Mouse (Mus musculus) spleen, postnatal 36 days (tissue): ENCODE data around the gene Aebp2.

ENCODE experiments used
- DNase-seq, 2 experiments: peaks; one replicate each; pipeline ENCODE4 v3.0.0; 2022; ENCODE audit warnings: low spot score in 2 of 2, mixed read lengths in 1 of 2

The Aebp2 gene

DNA sequence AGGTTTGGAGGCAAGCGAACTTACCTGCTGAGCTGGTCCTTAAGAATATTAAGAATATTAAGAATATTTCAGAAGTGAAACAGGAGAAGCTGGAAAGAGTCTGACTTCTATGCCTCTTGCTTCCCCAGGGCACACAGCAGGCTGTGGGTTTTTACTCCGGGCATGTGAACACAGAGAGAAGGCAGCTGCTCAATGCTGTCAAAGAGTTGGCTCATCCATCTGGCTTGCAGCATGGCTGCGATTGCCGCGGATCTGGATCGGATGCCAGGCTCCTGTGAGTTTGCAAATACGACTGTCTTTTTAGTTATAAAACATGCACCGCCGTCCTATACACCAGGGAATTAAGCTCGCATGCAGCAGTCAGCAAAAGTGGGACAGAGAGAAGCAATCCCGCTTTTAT lies 75.5 kb downstream of the Aebp2 start:
- DNase-seq = no peak

DNA sequence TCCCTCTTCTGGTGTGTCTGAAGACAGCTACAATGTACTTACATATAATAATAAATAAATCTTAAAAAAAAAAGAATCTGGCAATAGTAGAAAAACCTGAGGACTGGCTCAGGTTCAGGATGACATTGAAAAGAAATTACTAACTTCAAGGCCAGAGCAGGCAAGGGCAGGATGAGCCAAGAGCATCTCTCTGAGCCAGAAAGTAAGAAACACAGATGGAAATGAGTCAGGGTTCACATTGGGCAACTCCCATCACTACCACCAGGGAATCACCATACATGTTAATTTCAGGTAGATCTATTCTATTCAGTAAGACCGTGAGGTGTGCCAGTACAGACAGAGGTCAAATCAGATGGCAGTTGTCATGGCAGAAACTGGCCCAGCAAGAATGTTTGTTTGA lies 76.1 kb downstream of the Aebp2 start:
- no peak for DNase-seq

DNA sequence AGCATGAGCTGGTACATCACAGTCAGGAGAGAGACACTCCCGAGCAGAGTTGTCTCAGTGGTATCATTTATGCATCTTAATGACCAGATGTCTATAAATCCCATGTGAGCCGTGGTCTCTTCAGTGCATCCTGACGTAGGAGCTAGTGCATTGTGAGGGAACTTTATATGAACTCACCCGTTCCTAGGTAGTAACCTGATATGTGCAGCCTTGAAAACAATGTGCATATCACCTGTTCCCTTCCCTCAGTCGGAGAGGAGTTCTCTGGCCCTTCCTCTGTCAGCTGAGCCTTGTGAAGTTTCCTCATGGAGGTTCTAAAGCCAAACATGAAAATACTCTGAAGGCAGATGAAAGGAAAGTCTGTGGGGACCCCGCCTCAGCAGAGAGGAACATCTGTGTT lies 78.8 kb downstream of the Aebp2 start:
- DNase-seq = no peak

DNA sequence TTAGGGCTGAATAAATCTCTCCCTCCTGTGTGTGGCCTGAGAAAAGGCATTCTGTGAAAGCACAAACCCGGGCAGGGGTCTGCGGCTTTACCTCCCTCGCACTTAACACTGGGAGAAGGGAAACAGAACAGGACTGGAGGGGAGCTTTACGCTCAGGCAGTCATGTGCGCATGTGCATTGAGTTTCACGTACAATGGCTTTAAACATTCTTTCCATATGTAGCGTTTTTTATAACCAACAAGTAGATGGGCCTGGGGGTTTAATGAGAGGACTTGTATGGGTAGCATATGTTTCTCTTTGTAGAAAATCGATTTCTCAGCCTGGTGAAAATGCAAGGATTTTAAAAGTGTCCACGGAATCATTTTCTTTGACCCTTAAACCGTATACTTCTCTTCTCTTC lies 82.7 kb downstream of the Aebp2 start:
- no peak for DNase-seq

DNA sequence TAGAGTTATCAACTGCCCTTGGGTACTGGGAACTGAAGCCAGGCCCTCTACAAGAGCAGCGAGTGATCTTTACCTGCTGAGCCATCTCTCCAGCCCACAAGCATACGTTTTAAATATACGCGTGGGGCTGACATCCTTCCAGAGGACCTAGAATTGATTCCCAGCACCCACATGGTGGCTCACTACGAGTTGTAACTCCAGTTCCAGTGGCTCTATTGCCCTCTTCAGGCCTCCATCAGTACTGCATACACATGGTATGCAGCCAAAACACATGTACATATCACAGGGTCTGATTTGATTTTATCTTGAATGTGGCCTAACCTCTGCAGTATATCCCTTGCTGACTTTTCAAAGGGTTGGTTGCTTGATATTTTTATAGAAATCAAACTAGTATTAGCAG lies 83.6 kb downstream of the Aebp2 start:
- no peak for DNase-seq

DNA sequence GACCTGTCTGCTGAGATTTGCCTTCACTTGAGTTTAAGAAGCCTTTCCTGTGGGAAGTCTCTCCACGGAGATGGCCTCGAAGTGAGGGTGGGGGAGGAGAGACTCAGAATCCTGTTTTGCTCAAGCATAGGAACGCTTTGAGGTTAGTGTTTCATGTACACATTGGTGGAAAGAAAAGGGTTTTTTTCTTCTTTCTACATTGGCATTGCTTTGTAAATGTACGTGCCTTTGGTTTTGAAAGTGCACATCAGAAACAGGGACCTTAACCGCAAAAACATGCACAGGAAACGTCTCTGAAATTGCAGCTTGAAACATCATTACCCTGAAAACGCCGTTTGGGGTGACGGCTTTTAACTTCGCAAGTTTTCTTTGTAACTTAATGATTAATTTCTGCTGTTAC lies 85.6 kb downstream of the Aebp2 start:
- DNase-seq = peak; percentile 11 to 22

DNA sequence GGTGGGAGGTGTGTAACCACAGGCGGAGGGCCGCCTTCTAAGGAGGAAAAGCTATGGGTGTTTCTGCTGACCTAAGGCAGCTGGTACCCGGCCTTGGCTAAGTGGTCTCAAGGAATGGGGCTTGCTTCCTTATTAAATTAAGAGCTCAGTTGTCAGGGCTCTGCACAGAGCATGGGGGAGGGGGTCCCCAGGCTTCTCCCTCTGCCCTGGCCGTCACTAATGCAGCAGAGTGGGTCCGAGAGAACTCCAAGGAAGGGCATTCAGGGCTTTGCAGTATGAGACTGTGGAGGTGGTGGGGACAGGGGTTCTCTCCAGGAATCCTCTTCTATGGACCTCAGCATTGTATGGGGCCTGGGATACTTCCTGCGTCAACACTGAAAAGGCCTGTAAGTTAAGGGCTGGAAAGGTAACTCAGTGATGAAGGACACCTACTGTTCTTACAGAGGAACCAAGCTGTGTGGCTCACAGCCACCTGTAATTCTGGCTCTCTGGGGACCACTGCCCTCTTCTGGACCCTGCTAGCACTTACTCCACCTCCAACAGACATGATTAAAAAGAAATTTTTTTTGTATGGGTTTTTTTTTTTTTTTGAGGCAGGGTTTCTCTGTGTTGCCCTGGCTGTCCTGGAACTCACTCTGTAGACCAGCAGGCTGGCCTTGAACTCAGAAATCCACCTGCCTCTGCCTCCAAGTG lies 87.1 kb downstream of the Aebp2 start:
- DNase-seq = no peak

DNA sequence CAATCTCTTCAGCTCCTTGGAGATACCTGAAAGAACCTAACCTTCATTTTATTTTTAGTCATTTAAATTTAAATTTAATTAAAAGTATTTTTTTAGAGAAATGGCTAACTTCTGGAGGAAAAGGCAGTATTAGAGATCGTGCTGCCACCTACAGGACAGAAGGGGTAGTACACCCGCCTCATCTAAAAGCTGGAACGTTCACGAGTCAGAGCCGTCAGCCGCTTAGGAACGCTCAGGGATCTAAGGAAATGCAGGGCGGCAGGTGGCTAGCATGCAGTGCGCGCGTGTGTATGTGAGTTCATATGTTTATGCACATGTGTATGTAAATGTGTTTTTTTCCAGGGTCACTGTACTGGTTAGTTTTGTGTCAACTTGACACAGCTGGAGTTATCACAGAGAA lies 90.3 kb downstream of the Aebp2 start:
- peak in 1 of 2 experiments; percentile 18 for DNase-seq

DNA sequence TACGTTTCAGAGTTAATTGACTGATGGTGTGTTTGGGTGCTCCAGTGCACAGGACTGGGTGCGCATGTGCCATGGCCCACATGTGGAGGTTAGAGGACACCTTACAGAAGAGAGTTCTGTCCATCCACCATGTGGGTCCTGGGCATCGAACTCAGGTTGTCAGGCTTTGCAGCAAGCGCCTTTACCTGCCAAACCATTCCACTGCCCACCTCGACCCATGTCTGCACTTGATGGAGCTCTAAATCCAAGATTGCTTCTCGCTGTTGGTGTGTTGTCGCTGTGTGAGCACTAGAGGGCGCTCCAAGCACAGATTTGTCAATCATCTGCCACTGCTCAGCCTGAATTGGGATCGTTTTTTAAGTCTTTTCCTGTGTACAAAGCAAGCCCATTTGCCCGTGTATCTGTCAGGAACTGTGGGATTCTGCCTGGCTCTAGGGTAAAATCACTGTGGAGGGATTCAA lies 92.5 kb downstream of the Aebp2 start:
- DNase-seq = peak; percentile 31 to 46

DNA sequence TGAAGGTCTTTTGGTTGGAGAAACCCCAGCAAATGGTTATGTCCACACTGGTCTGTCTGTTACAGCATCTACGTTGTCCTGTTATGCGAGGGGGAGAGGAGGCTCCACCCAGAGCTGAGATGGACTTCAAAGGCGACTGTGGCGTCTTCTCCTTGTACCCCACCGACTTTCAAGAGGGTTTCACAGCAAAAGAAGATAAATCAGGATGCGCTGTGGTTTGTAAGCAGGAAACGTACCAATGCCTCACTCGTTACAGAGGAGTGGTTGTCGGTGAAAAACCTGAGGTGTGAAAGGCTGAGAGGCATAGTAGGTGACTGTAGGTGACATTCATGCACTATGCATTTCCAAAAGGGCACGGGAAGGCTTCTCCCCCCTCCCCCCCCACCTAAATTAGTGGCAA lies 99.6 kb downstream of the Aebp2 start:
- DNase-seq = peak in 1 of 2 experiments; percentile 8
